Mouse (Mus musculus): ENCODE data around the gene Rgs7. TPM values are rescaled to one million over a fixed set of nuclear protein-coding genes. Genes with fewer than 3 reads are reported as not detected.

The Rgs7 gene
- total and polyA plus RNA-seq, 3 experiments, result not detected

DNA sequence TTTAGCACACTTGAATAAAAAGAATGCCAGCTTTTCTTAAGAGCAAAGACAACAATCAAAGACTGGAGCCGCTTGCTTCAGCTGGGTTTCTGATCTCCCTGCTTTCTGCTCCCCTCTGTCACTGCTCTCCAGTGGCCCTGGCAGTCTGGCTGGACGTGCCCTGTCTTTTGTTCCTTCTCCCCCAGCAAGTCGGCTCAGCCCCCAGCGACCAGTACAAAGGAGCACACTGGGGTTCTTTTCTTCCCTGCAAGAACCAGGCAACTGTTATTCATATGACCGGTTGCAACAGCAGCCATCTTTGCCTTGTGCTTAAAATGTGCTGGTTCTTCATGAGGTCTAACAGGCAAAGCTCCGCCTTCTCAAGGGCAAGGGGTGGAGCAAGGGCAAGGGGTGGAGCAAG is 452.7 kb downstream of the Rgs7 start:
- H3K27ac ChIP-seq (ENCODE audit: control insufficient read depth, low read depth, low read length), result no peak overlapping the region
- H3K9ac ChIP-seq (ENCODE audit: control insufficient read depth, low read depth, low read length, poor library complexity, severe bottlenecking), result no peak overlapping the region
- H3K36me3 ChIP-seq (ENCODE audit: control insufficient read depth in 1 of 2, insufficient read depth in 2 of 2, low read length in 2 of 2), result no peaks in the 10 kb centered on the region
- H3K4me1 ChIP-seq (ENCODE audit: control insufficient read depth in 1 of 2, insufficient read depth in 2 of 2, low read length in 2 of 2), result no peaks in the 10 kb centered on the region
- H3K4me3 ChIP-seq (ENCODE audit: control insufficient read depth in 1 of 2, insufficient read depth in 1 of 2, low read depth in 2 of 2, low read length in 2 of 2), result no peak overlapping the region
- no peak for DNase-seq (ENCODE audit: low read depth, low spot score)
- TF ChIP-seq MYB (IDR thresholded peaks at IDR 0.05; ENCODE audit: low read depth, low read length) (no peak), CHD2 (IDR thresholded peaks at IDR 0.05; ENCODE audit: low read length) (no peak), POLR2AphosphoS2 (IDR thresholded peaks at IDR 0.05; ENCODE audit: low read length) (no peak), USF1 (IDR thresholded peaks at IDR 0.05; ENCODE audit: low read depth, low read length) (no peak), BHLHE40 (IDR thresholded peaks at IDR 0.05; ENCODE audit: borderline replicate concordance, low read depth, low read length) (no peak), MEF2A (IDR thresholded peaks at IDR 0.05; ENCODE audit: extremely low read depth, insufficient replicate concordance, low read depth, low read length, poor library complexity, severe bottlenecking) (no peak), MYC (IDR thresholded peaks at IDR 0.05; ENCODE audit: low read depth, low read length) (no peak), UBTF (IDR thresholded peaks at IDR 0.05; ENCODE audit: borderline replicate concordance, insufficient read depth, low read depth, low read length) (no peak), ZC3H11A (IDR thresholded peaks at IDR 0.05; ENCODE audit: low read depth, low read length) (no peak), JUND (IDR thresholded peaks at IDR 0.05; ENCODE audit: low read depth, low read length) (no peak), HCFC1 (IDR thresholded peaks at IDR 0.05; ENCODE audit: low read depth, low read length) (no peak), TAL1 (IDR thresholded peaks at IDR 0.05; ENCODE audit: low read length) (no peak)
- H3K9me3 ChIP-seq (replicated peaks; ENCODE audit: insufficient read depth, low read length), result no peaks in the 10 kb centered on the region
- H3K27me3 ChIP-seq (ENCODE audit: control insufficient read depth in 1 of 2, insufficient read depth in 2 of 2, low read length in 2 of 2), result no peaks in the 10 kb centered on the region
- H3K79me2 ChIP-seq (ENCODE audit: control insufficient read depth, insufficient read depth, low read length, poor library complexity), result no peaks in the 10 kb centered on the region

DNA sequence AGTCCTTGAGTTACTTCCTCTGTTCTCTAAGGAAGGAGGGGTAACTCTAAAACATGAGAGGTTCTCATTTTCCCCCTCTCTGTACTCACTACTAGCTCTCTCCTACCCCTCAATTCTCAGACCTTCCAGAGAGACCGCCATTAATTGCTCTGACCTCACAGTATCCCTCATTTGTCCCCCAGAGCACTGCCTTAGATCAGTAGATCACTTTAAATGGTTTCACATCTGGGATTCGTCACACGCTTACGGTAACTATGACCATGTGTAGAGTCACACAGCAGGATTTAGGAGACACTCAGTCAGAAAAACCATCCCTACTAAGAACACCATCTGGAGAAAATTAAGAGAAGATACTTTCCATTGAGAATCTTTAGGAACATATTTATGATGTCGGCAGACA is 456.8 kb downstream of the Rgs7 start:
- Histone ChIP-seq H3K79me2 (ENCODE audit: control insufficient read depth, insufficient read depth, low read length, poor library complexity) (no peaks in the 10 kb centered on the region), H3K9me3 (replicated peaks; ENCODE audit: insufficient read depth, low read length) (no peaks in the 10 kb centered on the region), H3K36me3 (ENCODE audit: control insufficient read depth in 1 of 2, insufficient read depth in 2 of 2, low read length in 2 of 2) (no peaks in the 10 kb centered on the region), H3K9ac (ENCODE audit: control insufficient read depth, low read depth, low read length, poor library complexity, severe bottlenecking) (no peak overlapping the region), H3K27me3 (ENCODE audit: control insufficient read depth in 1 of 2, insufficient read depth in 2 of 2, low read length in 2 of 2) (no peaks in the 10 kb centered on the region), H3K4me1 (ENCODE audit: control insufficient read depth in 1 of 2, insufficient read depth in 2 of 2, low read length in 2 of 2) (no peaks in the 10 kb centered on the region), H3K27ac (ENCODE audit: control insufficient read depth, low read depth, low read length) (no peak overlapping the region), H3K4me3 (ENCODE audit: control insufficient read depth in 1 of 2, insufficient read depth in 1 of 2, low read depth in 2 of 2, low read length in 2 of 2) (no peak overlapping the region)
- DNase-seq (ENCODE audit: low read depth, low spot score), result no peak
- TF ChIP-seq POLR2A (IDR thresholded peaks at IDR 0.05; ENCODE audit: control insufficient read depth in 1 of 2, insufficient read depth in 1 of 2, low read depth in 1 of 2, low read length in 2 of 2, poor library complexity in 1 of 2) (no peak), MYB (IDR thresholded peaks at IDR 0.05; ENCODE audit: low read depth, low read length) (no peak), GATA1 (IDR thresholded peaks at IDR 0.05; ENCODE audit: low read depth, low read length) (no peak), CTCF (IDR thresholded peaks at IDR 0.05 in 2 of 3, conservative IDR thresholded peaks at IDR 0.05 in 1 of 3; ENCODE audit: control insufficient read depth in 1 of 3, insufficient read depth in 1 of 3, low read depth in 2 of 3, low read length in 3 of 3, poor library complexity in 1 of 3, severe bottlenecking in 1 of 3) (no peak), POLR2AphosphoS2 (IDR thresholded peaks at IDR 0.05; ENCODE audit: low read length) (no peak), USF2 (IDR thresholded peaks at IDR 0.05; ENCODE audit: borderline replicate concordance in 1 of 2, insufficient read depth in 1 of 2, low read depth in 1 of 2, low read length in 2 of 2) (no peak), MXI1 (IDR thresholded peaks at IDR 0.05; ENCODE audit: low read depth, low read length) (no peak), ZKSCAN1 (IDR thresholded peaks at IDR 0.05; ENCODE audit: low read depth, low read length) (no peak), SIN3A (IDR thresholded peaks at IDR 0.05; ENCODE audit: low read length) (no peak), ZC3H11A (IDR thresholded peaks at IDR 0.05; ENCODE audit: low read depth, low read length) (no peak)

Data from MEL (cell line).